Mouse (Mus musculus) regulatory T cell (primary cell): ENCODE data around the gene Fsd1.

Experiments used
- in situ Hi-C: fragments of 300-600 bp; cut with MboI, MseI; formaldehyde crosslinking; loops from one replicate; pipeline ENCODE4 v1.15.1; 2025; ENCODE audit warnings: high pct_unique_total_duplicates

Gene Fsd1

GRCm38 (mm10) chr17:55960791-55961190 lies 25.5 kb upstream of the Fsd1 start:
- in situ Hi-C loops = loop anchor here (25.0 kb wide), 1 partner anchor 248 kb away; the partner anchor contains the start of gene Pot1b

GRCm38 (mm10) chr17:55961631-55962030 lies 24.7 kb upstream of the Fsd1 start:
- in situ Hi-C loops = loop anchor here (25.0 kb wide), 1 partner anchor 249 kb away; the partner anchor contains the start of gene Pot1b

GRCm38 (mm10) chr17:55963171-55963570 lies 23.1 kb upstream of the Fsd1 start:
- in situ Hi-C loops = loop anchor here (25.0 kb wide), 1 partner anchor 251 kb away; the partner anchor contains the start of gene Pot1b

GRCm38 (mm10) chr17:55964496-55964895 lies 21.8 kb upstream of the Fsd1 start:
- in situ Hi-C loops = loop anchor here (25.0 kb wide), 1 partner anchor 252 kb away; the partner anchor contains the start of gene Pot1b

- in situ Hi-C loops = loop anchor here (5.0 to 25.0 kb wide), 2 partner anchors 52 to 253 kb away; partner anchors contain the start of gene Pot1b
Observed at GRCm38 (mm10) chr17:55964996-55965395, 21.3 kb upstream of the Fsd1 start.

- in situ Hi-C loops = loop anchor here (5.0 to 25.0 kb wide), 2 partner anchors 50 to 255 kb away; partner anchors contain the start of gene Pot1b
Observed at GRCm38 (mm10) chr17:55967186-55967585, 19.1 kb upstream of the Fsd1 start.

- in situ Hi-C loops = loop anchor here (5.0 to 25.0 kb wide), 2 partner anchors 49 to 256 kb away; partner anchors contain the start of gene Pot1b
Observed at GRCm38 (mm10) chr17:55968210-55968609, 18.1 kb upstream of the Fsd1 start.

GRCm38 (mm10) chr17:55969560-55969959 lies 16.7 kb upstream of the Fsd1 start:
- in situ Hi-C loops = loop anchor here (5.0 to 25.0 kb wide), 2 partner anchors 48 to 257 kb away; partner anchors contain the start of gene Pot1b

GRCm38 (mm10) chr17:55969966-55970891 lies 16.1 kb upstream of the Fsd1 start, which contains the start of gene Shd:
Shd (plus strand) TSS chr17:55970467.
- in situ Hi-C loops = loop anchor here (5.0 to 25.0 kb wide), 2 partner anchors 47 to 258 kb away; partner anchors contain the start of gene Pot1b

GRCm38 (mm10) chr17:55971453-55971852 lies 14.9 kb upstream of the Fsd1 start:
- in situ Hi-C loops = loop anchor here (25.0 kb wide), 1 partner anchor 259 kb away; the partner anchor contains the start of gene Pot1b

GRCm38 (mm10) chr17:55976255-55976862 lies 9.9 kb upstream of the Fsd1 start:
- in situ Hi-C loops = no loop called here

- in situ Hi-C loops = no loop called here
Observed at GRCm38 (mm10) chr17:55977301-55977700, 9.0 kb upstream of the Fsd1 start.

- in situ Hi-C loops = no loop called here
Observed at GRCm38 (mm10) chr17:55990278-55990898, 4.1 kb downstream of the Fsd1 start.

GRCm38 (mm10) chr17:55996007-55996406 lies 9.7 kb downstream of the Fsd1 start:
- in situ Hi-C loops = no loop called here

- in situ Hi-C loops = no loop called here
Observed at GRCm38 (mm10) chr17:55999794-56000499, 13.6 kb downstream of the Fsd1 start.

- in situ Hi-C loops = no loop called here
Observed at GRCm38 (mm10) chr17:56003000-56003399, 16.7 kb downstream of the Fsd1 start.

- in situ Hi-C loops = loop anchor here (5.0 kb wide), 2 partner anchors 1387 to 1863 kb away; no protein-coding TSS in a partner anchor
Observed at GRCm38 (mm10) chr17:56005415-56006061, 19.2 kb downstream of the Fsd1 start, which contains the start of the genes Stap2 and Mpnd. Stap2 (minus strand) TSS chr17:56005584. Mpnd (plus strand) TSS chr17:56005711.

- in situ Hi-C loops = loop anchor here (5.0 kb wide), 2 partner anchors 1385 to 1865 kb away; no protein-coding TSS in a partner anchor
Observed at GRCm38 (mm10) chr17:56006956-56007355, 20.6 kb downstream of the Fsd1 start.

GRCm38 (mm10) chr17:56007444-56008355 lies 21.4 kb downstream of the Fsd1 start:
- in situ Hi-C loops = loop anchor here (5.0 kb wide), 2 partner anchors 1385 to 1865 kb away; no protein-coding TSS in a partner anchor
